Mouse (Mus musculus): ENCODE results near the gene Calcoco1. TPM values are rescaled to one million over a fixed set of nuclear protein-coding genes. Genes with fewer than 3 reads are reported as not detected.

The Calcoco1 gene
- total RNA-seq, 2 experiments from 2014 or later, result 86.9 to 92.4 TPM

DNA sequence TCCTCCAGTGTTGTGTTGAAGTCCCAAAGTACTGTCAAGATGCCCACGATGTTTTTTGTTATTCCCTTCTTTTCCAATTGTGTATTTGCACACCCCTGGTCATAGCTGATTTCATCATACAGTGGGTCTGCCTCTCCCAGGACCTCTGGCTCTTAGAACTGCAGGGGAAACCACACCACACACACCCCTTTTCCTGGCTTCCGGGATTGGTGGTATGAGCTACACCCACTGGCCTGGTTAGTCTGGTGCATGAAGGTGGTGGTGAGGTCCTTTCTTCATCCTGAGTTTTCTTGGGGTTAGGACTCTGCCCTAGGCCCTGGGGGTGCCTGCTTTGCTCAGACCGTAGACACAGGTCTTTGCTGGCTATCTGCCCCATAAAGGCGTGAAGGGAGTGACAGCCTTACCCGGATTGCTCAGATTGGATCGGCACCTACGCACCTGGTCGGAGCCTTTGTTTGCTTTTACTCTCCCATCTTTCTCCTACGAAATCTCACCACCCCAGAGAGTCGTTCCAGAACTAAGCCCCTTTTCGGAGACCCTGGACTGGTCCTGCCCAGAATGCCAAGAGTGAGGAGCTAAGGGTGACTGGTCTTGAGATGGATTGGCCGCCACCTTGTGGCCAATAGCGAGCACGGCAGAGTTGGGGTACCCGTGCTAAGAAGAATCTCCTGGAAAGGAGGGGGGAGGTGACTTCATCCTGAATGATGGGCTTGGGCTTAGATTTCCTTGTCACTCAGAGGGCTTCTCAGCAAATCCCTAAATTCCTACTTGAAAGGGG is 17.7 kb upstream of the Calcoco1 start:
- peak in 1 of 2 experiments; percentile 86 for DNase-seq (ENCODE audit: low spot score in 2 of 2)

DNA sequence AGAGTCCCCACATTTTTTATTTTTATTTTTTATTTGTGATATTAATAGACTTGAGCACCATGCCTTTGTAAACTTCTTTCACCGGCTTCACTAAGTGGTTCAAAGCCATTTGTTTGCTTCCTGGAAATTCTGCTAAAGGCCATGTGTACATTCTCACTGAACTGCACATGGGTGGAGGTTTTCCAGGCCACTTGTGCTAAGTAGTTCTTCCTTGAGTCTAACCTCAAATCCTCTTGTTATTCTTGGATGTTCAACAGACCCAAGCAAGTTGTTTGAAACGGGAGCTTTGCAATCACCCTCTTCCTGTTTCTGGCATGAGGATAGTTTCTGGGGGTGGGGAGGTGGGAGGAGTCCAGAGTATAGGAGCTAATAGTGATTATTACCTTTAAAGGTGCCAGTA is 16.5 kb upstream of the Calcoco1 start:
- DNase-seq (ENCODE audit: low spot score in 2 of 2), result no peak

DNA sequence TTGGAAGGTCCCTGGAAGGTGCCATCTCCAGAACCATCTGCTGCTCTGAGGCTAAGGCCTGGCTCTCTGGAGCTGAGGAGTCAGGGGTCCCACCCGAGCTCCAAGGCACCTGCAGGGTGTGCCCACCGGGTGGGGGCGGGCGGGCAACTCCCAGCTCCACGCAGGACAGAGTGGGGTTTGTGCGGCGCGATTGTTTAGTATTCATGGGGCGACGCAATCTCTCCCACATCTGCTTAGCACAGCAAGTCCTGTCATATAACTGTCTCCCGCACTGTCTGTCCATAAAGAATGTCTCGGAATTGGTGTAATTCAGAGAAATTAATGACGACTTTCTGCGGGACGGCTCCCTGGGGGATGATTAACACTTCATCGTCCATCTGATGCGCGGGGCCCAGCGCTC is 15.1 kb upstream of the Calcoco1 start:
- DNase-seq (ENCODE audit: low spot score in 2 of 2), result no peak

DNA sequence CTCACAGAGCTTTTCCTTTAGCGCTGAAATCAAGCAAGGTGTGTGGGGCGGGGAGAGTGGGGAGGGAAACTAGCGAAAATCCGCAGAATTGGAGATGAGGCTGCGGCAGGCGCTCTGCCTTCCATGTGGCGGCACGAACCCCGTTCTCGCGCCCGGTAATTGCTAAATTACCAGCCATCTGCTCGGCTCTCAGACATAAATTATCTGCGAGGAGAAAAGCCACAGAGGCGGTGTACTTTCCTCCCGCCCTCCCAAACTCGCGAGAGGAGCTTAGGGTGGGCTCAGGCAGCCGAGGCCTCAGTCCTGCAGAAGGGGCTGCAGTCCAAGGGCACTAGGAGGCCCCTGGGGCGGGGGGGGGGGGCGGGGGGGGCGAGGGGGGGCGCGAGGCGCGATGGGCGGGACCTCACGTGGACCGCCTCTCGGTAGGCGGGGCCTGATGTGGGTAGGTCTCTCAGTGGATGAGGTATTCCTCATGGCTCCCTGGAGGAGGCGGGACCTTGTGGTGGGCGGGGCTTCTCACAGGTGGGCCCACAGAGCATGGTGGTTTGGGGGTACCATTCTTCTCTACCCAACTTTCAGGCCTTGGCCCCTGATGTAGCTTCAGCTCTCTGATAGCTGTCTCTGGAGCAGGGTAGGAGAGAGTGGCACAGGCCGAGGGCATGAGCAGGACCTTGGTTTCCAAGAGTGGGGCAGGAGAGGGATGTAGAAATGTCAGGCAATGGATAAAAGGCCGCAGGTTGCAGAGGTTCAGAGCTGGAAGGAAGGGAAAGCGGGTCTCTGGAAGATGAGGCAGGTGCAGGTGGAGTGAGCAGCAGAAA is 14.4 kb upstream of the Calcoco1 start:
- peak in 1 of 2 experiments; percentile 86 for DNase-seq (ENCODE audit: low spot score in 2 of 2)

DNA sequence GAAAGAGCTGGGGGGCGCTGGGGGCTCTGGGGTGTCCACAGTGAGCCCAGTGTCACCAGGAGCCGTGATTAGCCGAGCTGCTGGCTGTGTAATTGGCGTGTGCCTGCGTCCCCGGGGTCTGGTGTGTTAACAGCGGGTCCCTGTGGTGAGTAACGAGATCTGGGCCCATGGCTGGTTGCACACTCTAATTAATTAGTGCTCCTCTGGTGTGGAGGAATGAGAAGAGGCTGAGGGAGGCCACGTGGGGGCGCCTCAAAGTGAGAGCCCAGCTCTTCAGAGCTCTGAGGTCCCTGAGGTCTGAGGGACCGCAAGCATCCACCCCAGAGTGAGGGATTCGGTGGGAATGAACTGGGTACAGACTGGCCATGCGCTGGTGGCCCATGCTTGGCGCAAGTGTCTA is 13.1 kb upstream of the Calcoco1 start:
- DNase-seq (ENCODE audit: low spot score in 2 of 2), result peak in 1 of 2 experiments; percentile 20

DNA sequence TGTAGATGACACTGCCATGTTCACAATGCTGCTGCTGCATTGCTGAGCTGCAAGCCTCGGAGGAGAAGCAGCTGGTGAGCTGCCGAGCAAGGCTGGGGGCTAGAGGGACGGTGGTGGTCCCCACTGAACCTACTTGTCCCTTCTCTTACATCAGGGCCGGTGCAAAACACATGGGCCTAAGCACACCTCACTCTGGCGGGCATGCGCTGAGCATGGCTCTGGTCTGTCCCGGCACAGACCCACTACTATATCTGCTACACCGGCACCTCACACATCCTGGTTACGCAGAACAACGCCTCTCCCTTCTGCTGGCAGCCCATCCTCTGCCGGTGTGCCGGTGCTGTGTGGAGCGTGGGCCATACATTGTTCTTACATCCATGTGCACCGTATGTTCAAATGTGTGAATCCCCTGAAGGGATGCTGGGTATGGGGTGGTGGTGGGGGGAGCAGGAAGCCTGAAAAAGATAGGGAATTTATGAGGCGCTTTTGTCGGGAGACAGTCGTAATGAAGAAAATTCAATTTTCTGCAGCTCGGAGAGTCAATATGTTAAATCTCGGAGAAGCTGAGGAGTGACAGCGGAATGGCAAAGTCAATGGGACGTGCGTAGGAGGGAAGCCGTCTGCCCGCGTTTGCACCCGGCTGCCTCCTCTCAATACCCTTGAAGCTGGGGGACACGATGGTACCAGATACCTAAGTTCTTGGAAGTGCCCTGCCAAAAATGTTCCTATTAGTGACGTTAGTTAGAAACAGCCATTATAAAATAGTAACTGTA is 12.0 kb upstream of the Calcoco1 start:
- peak in 1 of 2 experiments; percentile 81 for DNase-seq (ENCODE audit: low spot score in 2 of 2)

DNA sequence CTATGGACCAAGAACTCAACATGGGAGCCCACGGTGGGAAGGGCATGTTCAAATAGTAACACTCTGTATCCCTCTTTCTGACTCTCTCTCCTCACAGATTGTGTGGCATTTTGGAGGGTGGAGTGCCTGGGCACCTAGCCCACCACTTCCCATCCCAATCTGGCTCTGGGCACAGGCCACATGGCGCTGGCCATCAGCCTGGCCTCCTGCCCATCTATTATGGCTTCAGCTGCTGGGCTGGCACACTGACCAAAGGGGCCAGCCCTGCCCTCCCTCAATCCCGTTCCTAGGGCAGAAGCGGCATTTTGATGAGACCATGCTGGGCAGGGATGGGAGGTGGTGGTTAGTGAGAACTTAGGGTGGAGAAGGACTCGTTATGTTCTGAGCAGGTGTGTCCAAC is 11.3 kb upstream of the Calcoco1 start:
- DNase-seq (ENCODE audit: low spot score in 2 of 2), result peak in 1 of 2 experiments; percentile 72

DNA sequence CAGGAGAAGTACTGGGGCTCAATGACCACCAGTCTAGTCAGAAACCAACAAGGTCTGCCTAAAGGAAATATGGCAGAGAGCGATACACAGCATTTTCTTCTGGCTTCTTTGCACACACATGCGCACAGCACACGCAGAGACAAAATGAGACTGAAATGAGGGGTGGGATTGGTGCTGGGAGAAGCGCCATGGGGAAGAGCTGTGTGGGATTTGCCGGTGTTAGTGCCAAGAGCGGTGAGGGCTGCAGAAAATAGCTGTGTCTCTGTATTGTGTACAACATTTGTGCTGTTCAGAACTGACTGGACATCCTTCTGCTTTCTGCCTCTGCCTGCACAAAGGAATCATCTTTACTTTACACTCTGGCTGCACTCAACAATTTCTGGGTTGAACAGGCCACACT is 10.4 kb upstream of the Calcoco1 start:
- DNase-seq (ENCODE audit: low spot score in 2 of 2), result peak in 1 of 2 experiments; percentile 52

DNA sequence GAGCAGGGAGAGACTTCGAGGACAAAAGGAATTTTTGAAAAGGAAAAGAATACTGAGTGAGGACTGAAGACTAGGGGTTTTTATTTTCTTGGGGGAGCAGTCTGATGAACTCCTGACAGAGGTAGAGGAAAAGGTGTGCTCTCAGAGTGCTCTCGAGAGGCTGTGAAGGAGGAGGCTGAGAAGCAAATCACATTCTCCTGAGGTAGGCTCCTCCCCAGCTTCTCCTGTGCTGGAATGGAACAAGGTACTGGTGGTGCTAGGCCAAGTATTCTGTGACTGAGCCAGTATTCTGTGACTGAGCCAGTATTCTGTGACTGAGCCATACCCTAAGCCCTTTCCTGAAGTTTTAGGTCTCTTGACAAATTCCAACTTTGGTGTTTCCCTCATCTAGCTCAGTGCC is 6.0 kb upstream of the Calcoco1 start:
- no peak for DNase-seq (ENCODE audit: low spot score in 2 of 2)

DNA sequence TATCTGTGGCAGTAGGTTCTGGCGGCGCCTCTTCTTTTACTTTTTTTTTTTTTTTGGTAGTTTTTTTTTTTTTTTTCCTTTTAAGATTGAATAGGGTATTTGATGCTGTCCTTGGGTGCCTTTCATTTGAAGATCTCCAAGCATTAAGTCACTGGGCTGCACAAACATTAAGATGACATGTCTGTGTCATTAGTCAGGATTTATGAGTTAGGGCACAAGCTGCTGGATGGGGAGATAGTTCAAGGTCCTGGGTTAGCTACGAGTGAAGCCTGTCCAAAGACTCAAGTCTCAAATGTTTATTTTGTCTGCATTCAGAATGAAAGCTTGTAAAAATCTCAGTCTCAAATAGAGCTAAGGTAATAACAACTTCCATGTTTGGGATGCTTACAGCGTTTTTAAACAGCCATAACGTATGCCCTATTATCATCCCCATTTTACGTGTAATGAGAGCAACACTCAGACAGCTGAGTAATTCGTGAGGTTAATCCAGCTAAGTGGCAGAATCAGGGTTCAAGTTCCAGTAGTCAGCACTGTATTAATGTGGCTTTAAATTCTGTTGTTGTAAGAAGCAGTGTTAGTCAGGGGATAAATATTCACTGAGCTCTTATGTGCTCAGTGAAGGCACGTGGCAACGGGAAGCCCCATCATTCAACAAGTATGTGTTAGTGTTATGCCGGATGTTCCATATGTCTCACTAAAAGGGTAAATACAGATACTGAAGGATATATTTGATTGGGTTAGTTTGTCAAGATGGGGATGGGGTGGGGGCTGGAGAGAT is 1.6 kb upstream of the Calcoco1 start:
- DNase-seq (ENCODE audit: low spot score in 2 of 2), result no peak

DNA sequence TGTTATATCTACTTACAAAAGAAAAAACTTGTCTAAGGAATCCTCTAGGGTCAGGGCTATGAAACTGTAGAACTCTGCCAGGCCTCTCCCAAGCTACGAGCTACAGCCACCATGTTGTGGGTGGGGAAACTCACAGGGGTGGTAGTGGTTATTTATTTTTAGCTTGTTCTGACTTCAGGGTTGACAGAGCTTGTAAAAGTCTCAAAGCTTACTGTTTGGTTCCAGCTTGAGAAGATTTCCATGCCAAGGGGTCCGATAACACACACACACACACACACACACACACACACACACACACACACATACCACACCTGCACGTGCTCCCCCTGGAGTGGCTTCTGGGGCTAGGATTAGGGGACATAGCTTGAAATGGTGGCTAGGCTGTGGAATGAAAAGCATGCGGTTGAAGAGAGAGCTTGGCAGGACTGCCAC is 538 bp upstream of the Calcoco1 start:
- no peak for DNase-seq (ENCODE audit: low spot score in 2 of 2)

DNA sequence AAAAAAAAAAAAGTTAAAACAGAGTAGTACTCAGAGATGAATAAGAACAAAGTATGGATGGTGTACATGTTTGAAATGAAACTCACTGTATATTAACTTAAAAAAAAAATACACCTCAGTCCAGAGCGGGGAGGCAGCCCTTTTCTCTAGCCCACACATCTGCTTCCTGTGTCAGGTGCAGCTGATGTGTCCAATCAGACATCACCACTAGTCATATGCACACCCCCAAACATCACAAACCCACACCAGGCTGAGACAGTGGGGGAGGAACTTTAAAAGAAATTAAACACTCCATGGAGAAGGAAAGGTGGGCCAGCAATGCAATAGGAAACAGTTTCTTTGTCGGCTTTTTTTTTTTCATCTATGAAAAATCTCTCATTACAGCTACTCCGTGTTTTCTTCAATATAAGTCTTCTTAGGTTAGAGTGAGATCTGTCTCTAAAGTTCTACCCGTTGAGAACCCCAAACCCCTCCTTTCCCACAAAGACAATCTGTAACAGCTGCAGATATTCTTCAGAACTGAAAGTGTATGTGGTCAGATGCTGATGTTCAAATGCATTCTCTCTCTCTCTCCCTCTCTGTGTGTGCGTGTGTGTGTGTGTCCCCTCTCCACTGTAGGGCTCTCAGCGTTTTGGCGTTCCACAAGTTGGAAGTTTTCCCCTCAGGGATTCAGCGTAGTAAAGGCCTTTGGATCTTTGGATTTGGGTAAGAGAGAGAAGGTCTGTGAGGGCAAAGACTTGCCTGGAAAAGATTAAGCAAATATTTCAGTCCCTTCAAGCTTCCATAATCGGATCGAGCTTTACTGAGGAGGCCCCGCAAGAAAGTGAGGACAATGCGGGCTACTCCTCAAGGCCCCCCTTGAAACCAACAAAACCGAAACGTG is 721 bp downstream of the Calcoco1 start:
- DNase-seq (ENCODE audit: low spot score in 2 of 2), result no peak

DNA sequence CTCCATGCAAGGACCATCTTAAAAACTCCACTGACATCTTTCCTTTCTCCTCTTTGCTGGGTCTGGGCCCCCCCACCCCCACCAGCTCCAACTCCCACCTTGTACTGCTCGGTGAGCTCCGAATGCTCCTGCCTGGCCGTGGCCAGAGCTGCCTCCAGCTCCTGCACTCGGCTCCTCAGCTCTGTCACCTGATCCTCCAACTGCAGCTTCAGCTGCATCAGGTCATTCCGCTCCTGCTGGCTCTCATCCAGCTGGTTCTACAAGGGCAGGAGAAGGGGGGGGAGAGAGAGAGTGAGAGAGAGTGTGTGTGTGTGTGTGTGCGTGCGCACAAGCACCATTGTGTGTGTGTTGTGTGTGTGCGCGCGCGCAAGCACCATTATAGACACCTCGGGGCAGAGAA is 5.8 kb downstream of the Calcoco1 start:
- no peak for DNase-seq (ENCODE audit: low spot score in 2 of 2)

DNA sequence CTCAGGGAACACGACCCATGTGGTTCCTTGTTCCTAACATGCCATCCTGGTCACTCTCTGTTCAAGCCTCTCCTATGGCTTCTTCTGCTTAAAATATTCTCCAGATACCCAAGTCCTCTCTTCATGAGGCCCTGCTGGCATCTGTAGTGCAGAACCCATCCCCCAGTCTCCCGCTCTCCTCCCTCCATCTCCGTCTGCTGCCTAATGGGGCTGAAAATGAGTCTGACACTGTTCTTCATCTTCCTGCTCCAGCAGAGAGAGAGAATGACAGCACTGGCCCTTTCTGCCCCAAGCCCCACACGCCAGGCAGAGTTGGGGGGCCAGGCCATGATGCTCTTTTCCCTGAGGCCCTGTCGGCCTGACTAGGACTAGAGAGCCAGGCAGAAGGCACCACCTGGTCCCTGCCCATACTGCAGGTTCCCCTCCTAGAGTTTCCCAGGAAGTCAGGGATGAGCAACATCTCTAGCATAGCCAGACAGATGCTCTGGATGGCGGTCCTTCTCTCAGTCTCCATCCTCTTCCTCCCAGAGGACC is 14.2 kb downstream of the Calcoco1 start:
- DNase-seq (ENCODE audit: low spot score in 2 of 2), result peak in 1 of 2 experiments; percentile 54

DNA sequence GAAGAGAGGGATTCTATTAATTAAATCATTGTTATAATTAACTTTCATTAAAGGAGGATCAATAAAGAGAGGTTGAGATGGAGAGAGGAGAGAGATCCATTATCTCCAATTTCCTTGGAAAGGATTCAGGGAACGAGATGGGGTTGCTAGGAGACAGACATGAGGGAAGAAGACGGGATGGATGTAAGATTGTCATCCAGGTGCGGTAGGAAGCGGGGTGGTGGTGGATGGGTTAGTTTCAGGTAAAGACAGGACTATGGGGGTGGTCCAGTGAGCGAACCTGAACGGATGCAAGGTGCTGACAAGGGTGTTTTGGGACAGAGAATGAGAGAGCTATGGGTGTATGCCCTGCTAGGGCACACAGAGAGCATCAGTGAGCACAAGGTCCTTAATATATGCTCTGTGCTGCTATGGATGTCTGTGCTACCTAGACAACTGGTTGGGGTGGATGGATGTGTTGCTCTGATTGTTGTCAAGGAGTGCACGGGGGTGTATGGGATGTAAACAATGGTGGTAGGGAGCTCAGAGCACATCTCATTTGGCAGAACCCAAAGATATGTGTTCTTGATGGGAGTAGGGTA is 16.0 kb downstream of the Calcoco1 start:
- DNase-seq (ENCODE audit: low spot score in 2 of 2), result peak in 1 of 2 experiments; percentile 10

DNA sequence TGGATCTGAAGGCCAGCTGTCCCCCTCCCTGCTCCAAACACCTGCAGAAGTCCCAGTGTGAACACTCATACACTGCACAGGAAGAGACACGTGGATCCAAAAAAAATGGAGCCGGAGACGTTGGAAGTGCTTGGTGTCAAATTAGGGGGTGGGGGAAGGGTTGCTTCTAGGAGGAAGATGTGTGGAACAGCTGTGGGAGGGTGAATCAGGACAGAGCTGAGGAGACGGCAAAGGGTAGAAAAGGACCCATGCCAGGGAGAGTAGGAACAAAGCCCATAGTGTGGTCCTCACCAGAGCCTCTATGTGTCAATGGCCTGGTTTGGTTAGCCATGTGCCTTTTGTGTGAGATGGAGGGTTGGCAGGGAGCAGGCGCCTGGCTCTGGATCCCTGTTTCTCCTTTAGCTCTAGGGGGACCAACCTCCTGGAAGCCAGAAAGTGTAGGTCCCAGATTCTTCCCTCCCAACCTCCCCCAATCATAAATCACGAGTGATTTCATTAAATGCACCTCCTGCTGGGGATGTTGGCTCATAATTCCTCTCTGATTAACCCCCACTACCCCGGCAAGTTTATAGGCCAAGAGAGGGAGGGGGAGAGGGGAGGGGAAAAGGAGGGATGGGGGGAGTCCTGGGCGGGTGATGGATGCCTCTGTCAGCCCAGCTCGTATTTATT is 16.6 kb downstream of the Calcoco1 start:
- peak in 1 of 2 experiments; percentile 30 for DNase-seq (ENCODE audit: low spot score in 2 of 2)

DNA sequence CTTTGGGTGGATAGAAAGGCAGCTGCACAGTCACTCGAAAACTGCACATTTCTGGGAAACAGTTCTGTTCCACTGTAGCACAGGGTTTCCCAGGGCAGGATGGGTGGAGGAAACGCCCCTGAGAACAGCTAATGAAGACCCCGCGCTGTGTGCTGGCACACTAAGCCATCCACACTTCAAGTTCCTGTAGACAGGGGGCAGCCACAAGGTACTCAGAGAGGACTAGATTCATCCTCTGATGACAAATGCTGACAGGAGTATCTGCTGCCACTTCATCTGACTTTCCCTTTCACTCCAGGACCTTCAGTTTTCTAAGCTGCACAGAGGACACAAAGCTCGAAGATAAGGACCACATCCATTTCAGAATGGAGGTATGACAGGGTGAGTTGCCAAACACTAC is 17.2 kb downstream of the Calcoco1 start:
- peak in 1 of 2 experiments; percentile 20 for DNase-seq (ENCODE audit: low spot score in 2 of 2)

DNA sequence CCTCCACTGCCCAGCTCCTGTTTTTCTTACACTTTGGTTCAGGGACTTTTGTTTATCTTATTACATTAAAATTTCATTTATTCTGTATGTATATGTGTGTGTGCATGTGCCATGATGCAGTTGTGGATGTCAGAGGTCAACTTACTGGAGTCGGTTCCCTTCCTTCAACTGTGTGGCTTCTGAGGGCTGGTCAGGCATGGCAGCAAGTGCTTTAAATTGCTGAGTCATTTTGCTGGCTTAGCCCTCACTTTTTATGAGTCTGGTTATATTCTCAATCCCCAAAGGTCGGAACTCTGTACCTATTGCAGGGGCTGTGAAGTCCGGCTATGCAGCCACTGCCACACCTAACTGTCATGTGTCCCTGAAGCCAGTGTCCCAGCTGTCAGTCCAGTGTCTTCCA is 19.0 kb downstream of the Calcoco1 start:
- no peak for DNase-seq (ENCODE audit: low spot score in 2 of 2)

DNA sequence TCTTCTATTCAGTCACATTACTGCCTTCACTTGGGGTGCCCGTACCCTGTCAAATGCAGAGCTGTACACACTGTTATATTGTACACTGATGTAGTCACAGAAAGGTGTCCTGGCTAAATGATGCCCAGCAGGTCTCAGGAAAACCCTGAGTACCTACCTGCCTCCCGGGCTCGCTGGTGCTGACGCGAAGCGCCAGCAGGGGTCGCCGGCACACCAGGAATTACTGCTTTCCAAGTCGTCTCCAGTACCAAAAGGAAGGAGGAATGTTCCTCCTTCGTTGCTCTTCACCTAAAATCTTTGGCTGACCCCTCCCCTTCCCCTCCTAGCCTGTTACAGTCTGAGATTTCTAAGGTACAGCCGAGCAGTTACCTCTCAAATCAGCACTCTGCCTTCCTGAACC is 23.8 kb downstream of the Calcoco1 start:
- peak; percentile 79 to 92 for DNase-seq (ENCODE audit: low spot score in 2 of 2)
